Mouse (Mus musculus): ENCODE data around the gene Olfr105-ps.

- no peak for TF ChIP-seq POLR2A (IDR thresholded peaks at IDR 0.05; ENCODE audit: borderline replicate concordance, insufficient read depth, low read length)
- no peak for TF ChIP-seq CTCF (IDR thresholded peaks at IDR 0.05; ENCODE audit: borderline replicate concordance, insufficient read depth, low read depth, low read length)
Observed at GRCm38 (mm10) chr17:37398926-37399325, 20.1 kb downstream of the Olfr105-ps start, which contains the start of gene Olfr107.
